Mouse (Mus musculus) A20 (cell line): Measurements from ENCODE around the gene Prkar1b.

Source experiments
- DNase-seq: peaks from one replicate; pipeline ENCODE4 v3.0.0-alpha.2; 2011; ENCODE audit warnings: low read depth, low spot score

Gene Prkar1b

GRCm38 (mm10) chr5:139007141-139007775, 142.5 kb downstream of the Prkar1b start:
- DNase-seq = peak; percentile 24

- DNase-seq = no peak
These were observed 145.2 kb downstream of the Prkar1b start for GRCm38 (mm10) chr5:139004588-139004987.

- DNase-seq = no peak
These were observed 150.1 kb downstream of the Prkar1b start for GRCm38 (mm10) chr5:138999716-139000115.

GRCm38 (mm10) chr5:138997936-138998580, 151.7 kb downstream of the Prkar1b start:
- no peak for DNase-seq

GRCm38 (mm10) chr5:138997171-138997788, 152.5 kb downstream of the Prkar1b start, which contains the start of gene Pdgfa:
TSS of gene Pdgfa (minus strand) at chr5:138997370.
- DNase-seq = no peak

- no peak for DNase-seq
These were observed 153.3 kb downstream of the Prkar1b start for GRCm38 (mm10) chr5:138996322-138997073.

GRCm38 (mm10) chr5:138995721-138996311, 154.0 kb downstream of the Prkar1b start:
- DNase-seq = no peak

- DNase-seq = no peak
These were observed 154.7 kb downstream of the Prkar1b start for GRCm38 (mm10) chr5:138994786-138995720.

- no peak for DNase-seq
These were observed 155.6 kb downstream of the Prkar1b start for GRCm38 (mm10) chr5:138994108-138994785.

- no peak for DNase-seq
These were observed 156.3 kb downstream of the Prkar1b start for GRCm38 (mm10) chr5:138993371-138994107.

GRCm38 (mm10) chr5:138992611-138993370, 157.0 kb downstream of the Prkar1b start:
- no peak for DNase-seq

GRCm38 (mm10) chr5:138991734-138992133, 158.1 kb downstream of the Prkar1b start:
- no peak for DNase-seq

- DNase-seq = no peak
These were observed 159.0 kb downstream of the Prkar1b start for GRCm38 (mm10) chr5:138990659-138991380.

GRCm38 (mm10) chr5:138989567-138989966, 160.2 kb downstream of the Prkar1b start:
- DNase-seq = no peak

- no peak for DNase-seq
These were observed 161.0 kb downstream of the Prkar1b start for GRCm38 (mm10) chr5:138988764-138989163.

GRCm38 (mm10) chr5:138987994-138988393, 161.8 kb downstream of the Prkar1b start:
- DNase-seq = no peak

GRCm38 (mm10) chr5:138981921-138982320, 167.9 kb downstream of the Prkar1b start:
- DNase-seq = no peak

GRCm38 (mm10) chr5:138980608-138981007, 169.2 kb downstream of the Prkar1b start:
- DNase-seq = no peak
